Mouse (Mus musculus) 3134 (cell line): Measurements from ENCODE around the gene Senp7.
"Not testable (repeated sequence)": the region's sequence is repeated elsewhere in the genome, so short reads cannot be mapped to it uniquely, and the experiment has no call there.

Source experiments
- DNase-seq: peaks from one replicate; pipeline ENCODE4 v3.0.0-alpha.2; 2011; ENCODE audit warnings: low spot score; ENCODE audit not compliant: insufficient read length; ENCODE audit errors: extremely low read depth

Gene Senp7

DNA sequence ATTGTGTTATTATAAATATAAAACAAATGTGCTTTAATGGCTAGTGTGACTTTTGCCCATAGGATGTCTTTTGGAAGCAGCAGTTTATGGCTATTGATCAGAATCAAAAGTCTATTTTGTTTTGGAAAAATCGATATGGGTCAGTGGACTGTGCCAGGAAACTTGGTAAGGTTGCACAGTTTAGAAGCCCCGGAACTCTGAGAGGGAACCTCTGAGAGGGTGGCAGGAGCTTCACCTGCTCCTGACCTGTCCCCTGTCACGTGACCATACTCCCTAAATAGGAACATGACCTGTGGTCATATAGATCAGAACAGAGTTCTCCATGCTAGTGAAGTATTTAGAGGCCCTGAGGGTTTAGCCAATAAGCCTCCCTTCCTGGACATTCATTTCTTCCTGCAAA lies 75.9 kb downstream of the Senp7 start:
- DNase-seq, result no peak

DNA sequence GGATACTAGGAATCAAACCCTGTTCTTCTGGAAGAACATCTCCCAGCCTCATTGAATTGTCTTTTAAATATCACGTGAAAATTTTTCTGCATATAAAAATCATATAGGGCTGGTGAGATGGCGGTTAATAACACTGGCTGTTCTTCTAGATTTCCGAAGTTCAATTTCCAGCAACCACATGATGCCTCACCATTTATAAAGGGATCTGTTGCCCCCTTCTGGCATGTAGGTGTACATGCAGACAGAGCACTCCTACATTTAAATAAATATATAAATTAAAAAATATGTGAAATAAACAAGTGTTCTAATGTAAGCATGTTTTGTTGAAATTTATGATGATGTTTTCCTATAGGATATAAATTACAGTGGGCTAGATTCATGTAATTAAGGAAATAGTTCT lies 83.5 kb downstream of the Senp7 start:
- no peak for DNase-seq

DNA sequence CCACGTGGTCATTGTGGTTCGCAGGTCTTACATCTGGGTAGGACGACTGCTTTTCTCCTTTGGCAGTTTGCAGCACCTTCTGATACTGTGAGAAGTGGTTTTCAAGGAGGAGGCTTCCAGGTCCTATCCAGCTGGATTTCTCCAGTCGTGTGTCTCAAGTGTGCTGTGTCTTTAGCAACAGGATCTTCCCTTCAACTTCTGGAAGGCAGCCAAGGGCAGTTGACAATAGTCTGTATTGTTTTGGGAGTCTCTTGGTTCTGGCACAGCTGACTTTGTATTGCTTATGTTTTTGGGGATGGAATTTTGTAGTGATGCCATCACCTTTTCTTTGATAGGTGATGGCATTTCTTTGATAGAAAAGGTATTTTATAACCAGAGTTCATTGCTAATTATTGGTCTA lies 86.0 kb downstream of the Senp7 start:
- no peak for DNase-seq

DNA sequence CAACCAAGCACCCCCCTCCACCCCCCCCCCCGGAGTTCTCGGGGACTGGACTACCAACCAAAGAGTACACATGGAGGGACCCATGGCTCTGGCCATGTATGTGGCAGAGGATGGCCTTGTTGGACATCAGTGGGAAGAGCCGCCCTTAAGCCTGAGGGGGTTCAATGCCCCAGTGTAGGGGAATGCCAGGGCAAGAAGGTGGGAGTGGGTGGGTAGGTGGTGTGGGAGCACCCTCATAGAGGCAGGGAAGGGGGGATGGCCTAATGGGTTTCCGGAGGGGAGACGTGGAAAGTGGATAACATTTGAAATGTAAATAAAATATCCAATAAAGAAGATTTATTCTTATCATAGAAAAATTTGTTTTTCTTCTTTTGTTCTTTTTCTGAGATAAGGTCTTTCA lies 89.5 kb downstream of the Senp7 start:
- DNase-seq, result not testable (repeated sequence)

DNA sequence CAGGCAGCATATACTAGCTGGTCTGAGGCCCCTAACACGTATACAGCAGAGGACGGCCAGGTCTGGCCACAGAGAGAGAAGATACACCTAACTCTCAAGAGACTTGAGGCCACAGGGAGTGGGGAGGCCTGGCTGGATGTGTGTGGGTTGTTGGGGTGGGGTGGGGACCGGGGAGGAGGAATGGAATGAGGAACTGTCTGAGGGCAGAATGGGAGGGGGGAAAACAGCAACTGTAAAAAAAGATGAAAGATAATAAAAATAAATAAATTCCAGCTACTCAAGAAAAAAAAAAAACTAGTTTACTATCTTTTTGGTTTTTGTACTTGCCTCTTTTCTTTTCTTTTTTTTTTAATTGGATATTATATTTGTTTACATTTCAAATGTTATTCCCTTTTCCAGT lies 91.8 kb downstream of the Senp7 start:
- DNase-seq, result no peak

DNA sequence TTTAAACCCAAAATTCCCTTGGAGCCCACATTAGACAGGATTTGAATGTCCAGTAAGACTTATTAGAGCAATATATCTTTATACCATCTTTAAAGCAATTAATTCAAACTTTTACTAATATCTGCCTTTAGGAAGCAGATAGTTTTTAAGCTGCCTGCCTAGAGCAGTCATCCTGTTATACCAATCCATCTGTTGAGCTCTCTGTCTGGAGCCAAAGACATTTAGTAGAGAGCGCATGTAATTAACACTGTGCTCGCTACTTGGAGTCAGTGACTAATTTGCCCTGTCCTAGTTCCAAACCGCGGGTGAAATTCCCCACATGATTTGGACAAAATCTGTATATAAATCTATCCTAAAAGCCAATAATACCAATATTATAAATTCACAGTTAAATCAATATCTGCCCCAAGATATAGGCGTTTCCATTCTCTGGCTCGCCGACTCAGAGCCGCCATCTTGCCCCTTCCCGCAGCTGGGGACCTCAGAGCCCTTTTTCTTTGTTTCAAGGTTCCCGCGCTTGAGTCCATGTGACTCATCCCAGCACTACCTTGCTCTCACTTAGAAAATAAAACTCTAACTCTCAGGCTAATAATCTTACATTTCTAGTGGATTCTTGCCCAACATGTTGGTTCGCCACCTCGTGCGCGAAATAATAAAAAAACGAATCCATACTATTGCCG lies 96.9 kb downstream of the Senp7 start:
- DNase-seq, result no peak

DNA sequence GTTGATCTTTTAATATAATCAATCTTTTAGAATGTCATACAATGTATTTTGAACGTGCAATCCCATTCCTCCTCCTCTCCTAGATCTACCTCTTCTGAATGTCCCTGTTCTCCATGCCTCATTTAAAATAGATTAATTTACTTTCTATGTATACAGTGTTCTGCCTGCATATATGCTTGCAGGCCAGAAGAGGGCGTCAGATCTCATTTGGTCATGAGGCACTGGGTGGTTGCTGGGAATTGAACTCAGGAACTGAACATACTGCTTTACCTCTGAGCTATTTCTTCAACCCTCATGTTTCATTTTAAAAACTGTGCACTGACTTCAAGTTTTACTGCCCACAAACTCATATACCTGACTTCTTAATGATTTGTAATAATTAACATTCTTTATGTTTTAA lies 99.5 kb downstream of the Senp7 start:
- DNase-seq, result no peak

DNA sequence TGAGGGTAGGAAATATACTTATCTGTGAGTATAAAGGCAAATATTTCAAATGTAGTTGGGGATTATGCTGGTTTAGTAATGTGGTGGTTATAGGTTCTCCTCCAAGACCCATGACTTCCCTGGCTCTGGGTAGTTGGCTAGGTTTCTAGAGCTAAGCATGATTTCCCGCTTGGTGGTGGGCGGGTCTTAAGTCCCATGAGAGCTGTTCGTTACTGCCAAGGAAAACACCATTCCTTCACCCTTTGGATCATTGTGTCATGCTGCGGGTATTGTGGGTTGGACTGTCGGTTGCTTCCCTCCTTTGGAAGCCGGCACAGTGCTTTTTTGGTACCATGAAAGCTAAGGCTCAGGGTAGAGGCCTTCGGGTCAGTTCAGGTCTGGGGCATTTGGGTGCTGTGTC lies 115.3 kb downstream of the Senp7 start:
- peak; percentile 66 for DNase-seq

DNA sequence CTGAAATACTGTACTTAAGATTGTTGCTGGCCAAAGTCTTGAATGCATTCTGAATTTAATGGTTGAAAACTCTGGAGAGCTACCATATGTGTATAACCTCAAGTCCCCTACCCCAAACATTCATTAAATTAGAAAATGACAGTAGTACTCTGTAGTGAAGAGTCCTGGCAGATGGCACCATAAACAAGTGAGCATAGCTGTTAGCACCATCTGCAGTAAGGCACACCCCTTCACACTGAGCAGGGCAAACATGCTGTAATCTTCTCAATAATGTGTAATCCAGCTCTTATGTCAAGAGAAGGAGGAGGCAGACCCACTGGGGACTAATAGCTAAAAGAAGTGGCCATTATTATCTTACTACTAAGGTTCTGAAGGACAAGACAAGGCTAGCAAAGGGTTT lies 122.1 kb downstream of the Senp7 start:
- DNase-seq, result no peak

DNA sequence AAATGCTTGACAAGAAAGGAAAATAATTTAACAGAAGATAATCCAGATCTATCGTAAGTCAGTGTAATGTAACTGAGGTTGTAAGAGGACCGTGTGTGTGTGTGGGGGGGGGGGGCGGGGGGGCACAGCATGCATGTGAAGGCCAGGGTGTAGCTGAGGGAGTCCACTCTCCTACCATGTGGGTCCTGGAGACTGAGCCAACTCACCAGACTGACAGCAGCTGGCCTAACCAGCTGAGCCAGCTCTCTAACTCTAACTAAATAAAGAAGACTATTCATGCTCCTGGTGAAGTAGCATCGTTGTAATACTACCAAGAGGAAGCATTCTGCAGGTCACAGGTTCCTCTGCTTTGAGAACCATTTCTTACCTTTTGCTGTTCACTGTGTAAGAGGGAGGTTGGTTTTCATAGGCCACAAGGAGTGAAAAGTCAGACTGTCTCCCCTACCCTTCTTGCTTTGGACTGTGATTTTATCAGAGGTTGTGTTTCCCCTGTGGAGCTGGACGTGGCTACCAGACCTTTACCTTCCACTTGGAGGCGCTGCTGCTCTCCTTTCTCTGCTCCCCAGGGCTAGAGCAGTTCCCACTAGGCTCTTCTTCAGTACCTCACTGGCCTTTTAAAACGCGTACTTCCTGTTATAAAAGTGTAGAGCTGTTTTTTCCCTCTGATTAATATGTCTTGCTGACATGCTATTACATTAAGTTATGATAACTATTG lies 127.9 kb downstream of the Senp7 start:
- DNase-seq, result no peak

DNA sequence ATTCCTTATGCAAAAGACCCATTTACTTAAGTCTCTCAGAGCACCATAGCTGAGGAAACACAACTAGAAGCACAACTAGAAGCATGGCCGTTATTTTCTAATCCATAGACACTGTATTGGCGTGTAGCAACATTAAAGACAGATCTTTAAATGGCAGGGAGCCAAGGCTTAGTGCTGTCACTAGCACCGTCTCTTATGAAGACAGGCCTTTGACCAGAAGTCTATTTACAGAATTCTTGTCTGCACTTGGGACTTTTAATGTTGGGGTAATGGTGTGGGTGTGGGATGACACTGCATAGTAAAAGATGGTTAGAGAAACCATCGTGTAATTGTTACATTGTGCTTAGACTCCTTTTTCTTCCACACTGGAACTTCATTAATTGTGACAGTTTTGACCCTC lies 138.7 kb downstream of the Senp7 start:
- no peak for DNase-seq

DNA sequence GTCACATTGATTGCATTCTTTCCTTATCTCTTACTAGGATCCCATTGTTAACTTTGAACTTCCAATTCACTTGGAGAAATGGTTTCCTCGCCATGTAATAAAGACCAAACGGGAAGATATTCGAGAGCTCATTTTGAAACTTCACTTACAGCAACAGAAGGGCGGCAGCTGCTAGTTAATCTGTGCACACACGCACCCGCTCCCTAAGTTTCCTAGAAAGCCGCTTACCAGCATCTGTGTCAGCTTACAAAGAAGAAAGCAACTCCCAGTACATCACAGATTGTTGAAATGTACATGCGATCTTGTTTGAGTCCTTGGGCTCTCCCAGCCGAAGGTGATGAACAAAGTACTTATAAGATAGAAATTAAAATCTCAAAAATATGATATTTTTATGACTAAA lies 140.1 kb downstream of the Senp7 start:
- no peak for DNase-seq

DNA sequence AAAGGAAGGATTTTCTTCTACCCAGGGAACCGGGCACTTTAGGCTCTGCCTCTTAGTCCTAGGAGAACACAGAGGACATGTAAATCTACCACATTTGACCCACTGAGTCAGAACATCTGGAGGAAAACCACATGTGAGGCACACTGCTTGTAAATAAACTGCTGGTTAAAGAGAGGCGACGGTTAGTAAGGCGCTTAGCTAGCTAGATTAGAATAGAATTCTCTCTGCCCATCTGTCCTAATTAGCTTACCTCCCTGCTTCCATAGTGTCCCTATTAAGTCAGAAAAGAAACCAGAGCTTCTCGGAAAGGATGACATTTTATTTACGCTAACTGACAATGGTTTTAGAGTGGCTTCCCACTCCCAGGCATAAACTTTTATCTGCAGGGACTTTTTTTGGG lies 155.9 kb downstream of the Senp7 start, which contains the start of gene Impg2:
Gene Impg2 (plus strand): TSS at position 263 of the 400 bp plus-strand sequence.
- no peak for DNase-seq

DNA sequence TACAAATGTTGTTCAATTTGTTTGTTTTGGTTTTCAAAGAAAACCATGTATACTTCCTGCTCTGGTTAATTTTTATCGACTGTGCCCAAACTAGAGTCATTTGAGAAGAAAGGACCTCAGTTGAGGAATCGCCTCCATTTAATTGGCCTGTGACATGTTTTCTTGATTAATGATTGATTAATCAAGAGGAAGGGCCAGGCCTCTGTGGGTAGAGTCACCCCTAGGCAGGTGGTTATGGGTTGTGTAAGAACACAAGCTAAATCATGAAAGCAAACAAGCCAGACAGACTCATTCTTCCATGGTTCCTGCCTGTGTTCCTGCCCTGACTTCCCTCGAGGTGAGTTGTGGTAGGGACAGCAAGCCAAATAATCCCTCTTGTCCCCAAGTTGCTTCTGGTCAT lies 164.6 kb downstream of the Senp7 start:
- DNase-seq, result no peak

DNA sequence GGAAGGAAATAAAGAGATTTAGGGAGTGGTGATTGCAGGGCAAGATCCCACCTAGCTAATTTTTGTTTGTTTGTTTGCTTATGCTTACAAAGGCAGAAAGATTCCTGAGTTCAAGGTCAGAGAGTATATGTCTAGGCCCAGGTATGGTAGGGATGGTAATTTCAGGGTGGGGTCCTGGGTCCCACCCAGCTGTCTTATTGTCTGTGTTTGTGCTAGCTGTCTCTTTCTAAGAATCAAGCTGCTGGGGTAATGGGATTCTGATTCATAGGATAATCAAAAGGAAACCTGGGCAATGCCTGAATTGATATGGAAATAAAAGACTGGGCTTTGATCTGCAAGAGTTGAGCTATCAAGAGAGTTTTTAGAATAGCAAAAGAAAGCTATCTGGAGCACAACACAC lies 179.5 kb downstream of the Senp7 start:
- no peak for DNase-seq

DNA sequence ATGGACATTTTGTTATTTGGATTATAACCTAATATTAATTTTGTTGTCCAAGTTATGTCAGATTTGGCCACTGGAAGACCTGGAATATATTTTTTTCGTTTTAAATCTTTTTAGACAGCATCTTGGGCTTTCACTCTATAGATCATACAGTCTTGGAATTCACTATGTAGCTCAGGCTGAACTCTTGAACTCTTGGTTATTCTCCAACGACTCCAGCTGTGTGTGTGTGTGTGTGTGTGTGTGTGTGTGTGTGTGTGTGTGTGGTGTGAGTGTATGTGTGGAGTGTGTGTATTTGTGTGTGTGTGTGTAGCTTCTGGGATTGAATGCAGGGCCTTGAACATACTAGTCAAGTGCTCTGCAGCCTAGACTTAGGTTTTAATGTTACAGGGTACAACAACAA lies 181.3 kb downstream of the Senp7 start:
- DNase-seq, result no peak

DNA sequence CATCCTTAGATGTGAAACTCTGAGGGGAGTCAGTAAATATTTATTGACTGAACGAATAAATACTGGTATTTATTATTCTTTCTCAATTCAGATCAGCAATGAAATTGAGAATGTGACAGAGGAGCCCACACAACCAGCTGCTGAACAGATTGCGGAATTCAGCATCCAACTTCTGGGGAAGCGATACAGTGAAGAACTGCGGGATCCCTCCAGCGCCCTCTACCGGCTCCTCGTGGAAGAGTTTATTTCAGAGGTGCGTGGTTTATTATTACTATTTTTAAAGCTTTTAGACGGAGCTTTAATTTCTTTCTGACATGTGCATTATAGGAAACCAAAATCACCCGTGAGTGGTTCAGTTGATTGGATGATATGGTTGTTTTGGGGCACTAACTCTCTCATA lies 183.2 kb downstream of the Senp7 start:
- no peak for DNase-seq

DNA sequence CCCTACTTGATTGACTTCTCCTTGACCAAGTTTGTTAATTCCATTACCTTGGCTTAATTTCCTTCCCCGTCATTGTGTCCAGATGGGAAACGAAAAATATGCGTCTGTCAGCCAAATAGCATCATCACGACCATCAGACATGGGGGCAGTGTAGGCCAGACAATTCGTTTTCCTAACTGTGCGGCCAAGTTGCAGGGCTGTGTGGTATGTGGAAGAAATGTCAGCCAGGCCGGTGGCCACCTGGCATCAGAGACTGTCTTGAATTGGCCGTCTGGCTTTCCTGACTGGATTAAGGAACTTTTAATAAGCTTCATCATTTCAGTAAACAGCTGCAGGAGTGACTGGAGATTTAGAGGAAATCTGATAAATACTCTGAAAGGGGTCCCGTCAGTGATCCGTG lies 184.6 kb downstream of the Senp7 start:
- DNase-seq, result no peak
